Mouse (Mus musculus): Measurements from ENCODE around the gene Stt3b.
"Not testable (repeated sequence)": the region's sequence is repeated elsewhere in the genome, so short reads cannot be mapped to it uniquely, and the experiment has no call there.

Stt3b gene

GRCm38 (mm10) chr9:115318621-115319375, 8.6 kb upstream of the Stt3b start:
- no peak for DNase-seq (ENCODE audit: low read depth)

- no peak for DNase-seq (ENCODE audit: low read depth)
These were observed 6.8 kb upstream of the Stt3b start for GRCm38 (mm10) chr9:115317049-115317448.

- no peak for DNase-seq (ENCODE audit: low read depth)
These were observed 4.3 kb upstream of the Stt3b start for GRCm38 (mm10) chr9:115314556-115314955.

- no peak for DNase-seq (ENCODE audit: low read depth)
These were observed 3.6 kb upstream of the Stt3b start for GRCm38 (mm10) chr9:115313830-115314229.

- no peak for DNase-seq (ENCODE audit: low read depth)
These were observed 951 bp upstream of the Stt3b start for GRCm38 (mm10) chr9:115311223-115311520.

- DNase-seq (ENCODE audit: low read depth), result no peak
These were observed 260 bp downstream of the Stt3b start for GRCm38 (mm10) chr9:115309977-115310345.

- DNase-seq (ENCODE audit: low read depth), result no peak
These were observed 745 bp downstream of the Stt3b start for GRCm38 (mm10) chr9:115309381-115309971.

GRCm38 (mm10) chr9:115308941-115309380, 1.3 kb downstream of the Stt3b start:
- DNase-seq (ENCODE audit: low read depth), result peak; percentile 60

- peak; percentile 35 for DNase-seq (ENCODE audit: low read depth)
These were observed 1.8 kb downstream of the Stt3b start for GRCm38 (mm10) chr9:115308401-115308800.

GRCm38 (mm10) chr9:115306202-115306601, 4.0 kb downstream of the Stt3b start:
- no peak for DNase-seq (ENCODE audit: low read depth)

GRCm38 (mm10) chr9:115304149-115304548, 6.1 kb downstream of the Stt3b start:
- DNase-seq (ENCODE audit: low read depth), result no peak

GRCm38 (mm10) chr9:115301593-115301992, 8.6 kb downstream of the Stt3b start:
- no peak for DNase-seq (ENCODE audit: low read depth)

- no peak for DNase-seq (ENCODE audit: low read depth)
These were observed 9.1 kb downstream of the Stt3b start for GRCm38 (mm10) chr9:115301002-115301579.

GRCm38 (mm10) chr9:115296738-115297137, 13.5 kb downstream of the Stt3b start:
- DNase-seq (ENCODE audit: low read depth), result no peak

GRCm38 (mm10) chr9:115293920-115294594, 16.2 kb downstream of the Stt3b start:
- peak; percentile 51 for DNase-seq (ENCODE audit: low read depth)

- no peak for DNase-seq (ENCODE audit: low read depth)
These were observed 22.3 kb downstream of the Stt3b start for GRCm38 (mm10) chr9:115287774-115288434.

GRCm38 (mm10) chr9:115284385-115284784, 25.8 kb downstream of the Stt3b start:
- no peak for DNase-seq (ENCODE audit: low read depth)

GRCm38 (mm10) chr9:115283403-115283802, 26.8 kb downstream of the Stt3b start:
- no peak for DNase-seq (ENCODE audit: low read depth)

GRCm38 (mm10) chr9:115278641-115279040, 31.6 kb downstream of the Stt3b start:
- DNase-seq (ENCODE audit: low read depth), result no peak

GRCm38 (mm10) chr9:115274806-115275205, 35.4 kb downstream of the Stt3b start:
- DNase-seq (ENCODE audit: low read depth), result no peak

- DNase-seq (ENCODE audit: low read depth), result no peak
These were observed 37.0 kb downstream of the Stt3b start for GRCm38 (mm10) chr9:115273095-115273649.

GRCm38 (mm10) chr9:115272451-115272850, 37.8 kb downstream of the Stt3b start:
- DNase-seq (ENCODE audit: low read depth), result not testable (repeated sequence)

All from naive thymus-derived CD4-positive, alpha-beta T cell, adult 2 months (primary cell).